Mouse (Mus musculus): ENCODE results near the gene Pola2.

Gene Pola2

GRCm38 (mm10) chr19:5963883-5964562 lies at the start of gene Pola2:
Gene Pola2 (minus strand): TSS chr19:5964202.
- peak; percentile 94 for DNase-seq

- DNase-seq: no peak
Measured at GRCm38 (mm10) chr19:6013691-6014090, 49.7 kb upstream of the Pola2 start.

GRCm38 (mm10) chr19:6009137-6009536 lies 45.1 kb upstream of the Pola2 start:
- no peak for DNase-seq

DNA sequence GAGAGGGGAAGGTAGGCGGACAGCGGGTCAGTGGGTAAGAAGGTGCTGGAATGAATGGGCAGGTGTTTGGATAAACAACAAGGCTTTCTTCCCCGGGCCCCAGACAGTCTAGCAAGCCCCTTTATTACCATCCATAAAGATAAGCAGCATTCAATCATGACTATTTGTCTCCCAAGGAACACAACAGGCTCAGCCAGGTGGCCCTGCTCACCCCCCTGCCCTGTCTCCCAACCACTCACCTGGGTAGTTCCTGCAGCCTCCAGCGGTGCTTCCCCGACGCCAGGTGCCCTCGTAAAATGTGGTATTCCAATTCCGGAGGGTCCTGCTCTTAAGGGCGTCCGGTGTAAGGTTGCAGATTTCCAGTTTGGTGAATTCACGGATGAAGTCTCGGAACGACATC lies 43.0 kb upstream of the Pola2 start:
- DNase-seq: no peak

GRCm38 (mm10) chr19:6005541-6005940 lies 41.5 kb upstream of the Pola2 start:
- no peak for DNase-seq

- no peak for DNase-seq
Measured at GRCm38 (mm10) chr19:5999969-6000368, 36.0 kb upstream of the Pola2 start.

- no peak for DNase-seq
Measured at GRCm38 (mm10) chr19:5998180-5998579, 34.2 kb upstream of the Pola2 start.

DNA sequence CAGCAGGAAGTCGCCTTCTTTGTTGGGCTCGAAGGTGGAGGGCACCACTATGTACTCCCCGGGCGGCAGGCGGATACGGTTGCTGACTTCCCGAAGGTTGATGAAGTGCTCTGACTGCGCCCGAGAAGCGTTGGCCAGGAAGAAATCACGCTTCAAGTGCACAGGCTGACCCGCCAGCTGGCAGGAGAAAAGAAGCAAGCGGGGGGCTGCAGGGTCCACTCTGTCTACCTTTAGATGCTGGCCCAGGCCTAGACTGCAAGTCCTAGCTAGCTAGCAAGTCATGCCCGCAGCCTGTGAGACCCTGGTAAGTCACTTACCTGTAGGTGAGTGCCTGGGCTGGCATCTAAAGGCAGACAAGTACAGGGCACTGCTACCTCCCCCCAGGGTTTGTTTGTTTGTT lies 30.7 kb upstream of the Pola2 start:
- peak; percentile 24 for DNase-seq

GRCm38 (mm10) chr19:5992012-5992411 lies 28.0 kb upstream of the Pola2 start:
- DNase-seq: no peak

DNA sequence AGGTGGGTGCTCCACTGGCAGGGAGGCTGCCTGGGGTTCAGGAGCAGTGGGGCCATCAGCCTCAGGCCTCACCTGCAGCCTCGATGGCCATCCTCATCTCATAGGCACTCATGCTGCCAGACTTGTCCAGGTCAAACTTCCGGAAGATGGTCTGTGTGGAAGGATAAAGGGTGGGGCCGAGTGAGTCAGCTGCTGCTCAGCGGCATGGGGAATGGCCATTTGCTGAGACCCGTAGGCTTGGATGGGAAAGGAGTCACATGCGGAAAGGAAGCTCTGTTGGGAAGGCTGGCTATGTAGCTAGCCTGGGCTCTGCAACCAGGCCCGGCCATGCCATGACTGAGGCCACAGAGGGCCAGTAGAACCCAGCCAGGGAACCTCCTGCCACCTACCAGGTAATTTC lies 27.5 kb upstream of the Pola2 start:
- DNase-seq: no peak

DNA sequence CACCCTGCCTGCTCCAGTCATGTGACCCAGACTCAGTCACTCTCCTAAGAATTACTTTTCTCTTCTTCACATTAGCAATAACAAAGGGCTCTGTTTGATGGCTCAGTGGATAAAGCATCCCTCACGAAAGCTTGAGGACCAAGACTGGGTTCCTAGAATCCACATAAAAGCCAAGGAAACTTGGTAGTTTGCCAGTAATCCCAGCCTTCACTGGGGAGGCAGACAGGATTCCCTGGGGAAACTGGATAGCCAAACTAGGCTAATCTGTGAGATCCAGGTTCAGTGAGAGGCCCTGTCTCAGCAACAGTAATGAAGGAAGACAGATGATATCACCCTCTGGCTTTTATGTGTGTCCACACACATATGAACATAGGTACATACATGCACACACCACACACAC lies 26.9 kb upstream of the Pola2 start:
- DNase-seq: no peak

- DNase-seq: no peak
Measured at GRCm38 (mm10) chr19:5990033-5990432, 26.0 kb upstream of the Pola2 start.

- no peak for DNase-seq
Measured at GRCm38 (mm10) chr19:5989585-5989984, 25.6 kb upstream of the Pola2 start.

DNA sequence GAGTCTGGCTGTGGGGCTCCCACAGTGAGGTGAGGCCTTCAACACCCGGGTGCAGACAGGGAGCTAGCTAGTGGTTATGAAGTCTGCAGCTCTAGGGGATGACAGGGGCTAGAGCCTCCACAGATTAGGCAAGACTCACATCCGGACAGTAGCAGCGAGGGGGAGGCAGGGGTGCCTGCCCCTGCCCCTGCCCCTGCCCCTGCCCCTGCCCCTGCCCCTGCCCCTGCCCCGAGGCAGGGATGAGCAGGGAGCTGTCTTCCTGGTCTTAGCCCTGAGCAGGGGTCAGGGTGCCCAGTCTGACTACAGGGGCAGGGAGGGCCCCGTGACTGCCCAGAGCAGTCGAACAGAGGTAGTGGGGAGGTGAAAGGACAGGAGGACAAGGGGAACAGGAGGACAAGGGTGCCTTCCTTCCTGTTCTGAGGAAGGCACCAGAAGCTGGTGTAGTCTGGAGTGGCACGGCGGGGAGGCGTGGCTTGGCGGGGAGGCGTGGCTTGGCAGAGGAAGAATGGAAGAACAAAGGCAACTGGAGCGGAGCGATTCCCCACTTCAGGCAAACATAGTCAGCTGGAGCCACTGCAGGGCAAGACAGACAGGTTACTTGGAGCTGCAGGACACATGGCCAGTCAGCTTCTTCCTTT lies 24.9 kb upstream of the Pola2 start:
- peak; percentile 90 for DNase-seq

- DNase-seq: no peak
Measured at GRCm38 (mm10) chr19:5988027-5988814, 24.2 kb upstream of the Pola2 start.

- DNase-seq: no peak
Measured at GRCm38 (mm10) chr19:5986043-5986442, 22.0 kb upstream of the Pola2 start, which contains the start of gene Slc22a20. Gene Slc22a20 (minus strand): TSS chr19:5986143.

GRCm38 (mm10) chr19:5980477-5980876 lies 16.5 kb upstream of the Pola2 start:
- DNase-seq: no peak

GRCm38 (mm10) chr19:5977717-5978116 lies 13.7 kb upstream of the Pola2 start:
- no peak for DNase-seq

- DNase-seq: no peak
Measured at GRCm38 (mm10) chr19:5975676-5976075, 11.7 kb upstream of the Pola2 start.

- DNase-seq: no peak
Measured at GRCm38 (mm10) chr19:5975112-5975511, 11.1 kb upstream of the Pola2 start.

DNA sequence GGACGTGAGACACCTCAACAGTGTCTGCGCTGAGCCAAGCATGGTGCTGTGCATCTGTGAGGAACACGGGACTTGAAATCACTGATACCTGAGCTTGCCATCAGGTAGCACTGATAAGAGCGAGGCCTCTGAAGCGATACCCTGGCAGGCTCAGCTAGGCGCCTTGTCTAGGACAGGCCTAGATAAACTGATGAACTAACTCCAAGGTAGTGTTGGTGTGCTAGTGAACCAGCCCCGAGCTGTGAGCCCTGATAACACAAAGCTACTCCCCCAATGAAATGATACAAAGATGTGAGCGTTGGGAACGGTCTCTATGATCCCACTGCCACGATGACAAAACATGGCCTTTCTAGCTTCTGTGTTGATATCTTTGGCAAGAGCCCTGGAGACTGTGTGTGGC lies 3.7 kb upstream of the Pola2 start:
- DNase-seq: no peak

DNA sequence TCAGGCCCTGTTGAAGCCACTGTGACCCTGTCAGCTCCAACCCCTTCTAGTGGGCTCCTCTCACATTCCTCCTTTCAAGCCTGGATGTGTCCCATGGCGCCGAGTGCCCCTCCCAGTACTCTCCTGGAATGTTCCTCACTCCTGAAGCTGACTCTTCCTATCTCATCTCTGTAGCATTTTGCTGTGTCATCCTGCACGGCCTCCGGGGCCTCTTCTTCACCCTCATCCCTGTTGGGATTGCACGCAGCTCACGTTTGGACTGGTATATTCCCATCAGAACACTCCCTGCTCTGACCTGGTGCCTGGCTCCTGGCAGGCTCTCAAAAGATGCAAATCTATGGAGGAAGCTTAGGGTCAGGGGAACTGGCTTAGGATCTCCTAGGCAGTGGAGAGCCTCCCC lies 2.8 kb upstream of the Pola2 start:
- DNase-seq: no peak

- no peak for DNase-seq
Measured at GRCm38 (mm10) chr19:5965910-5966309, 1.9 kb upstream of the Pola2 start.

- peak; percentile 88 for DNase-seq
Measured at GRCm38 (mm10) chr19:5965280-5965679, 1.3 kb upstream of the Pola2 start.

Data from kidney, postnatal 10 days (tissue).